Comparison of ENCODE assay signal across 15 mouse cellular contexts in genomic region chr1:91626090-91626489, GRCm38 (mm10).
DNase-seq lines count a peak whose midpoint lies in the region; ATAC-seq lines count a peak whose summit lies in the region.
"Had no signal": no experiment of that assay in that cellular context is flagged by ENCODE, and none has a peak within 500 bp of the region (broad histone marks: within the 10 kb centered on the region; RNA-seq: fewer than 3 reads in every experiment).

No protein-coding gene starts in this region.

- no peak overlapping the region for H3K9ac ChIP-seq in forebrain, embryonic 14.5 days (ENCODE audit: low read length)
- H3K9ac ChIP-seq in forebrain, embryonic 11.5 days (ENCODE audit: low read length) = no peak overlapping the region
- H3K9ac ChIP-seq: neural tube, embryonic 15.5 days had no signal

- no peaks in the 10 kb centered on the region for H3K4me1 ChIP-seq in forebrain, embryonic 14.5 days (ENCODE audit: control insufficient read depth, insufficient read depth, low read length)
- no peaks in the 10 kb centered on the region for H3K4me1 ChIP-seq in forebrain, embryonic 11.5 days (replicated peaks; ENCODE audit: control insufficient read depth, insufficient read depth, low read length)

- no peak overlapping the region for H3K4me2 ChIP-seq in forebrain, embryonic 14.5 days (ENCODE audit: low read length)
- H3K4me2 ChIP-seq in forebrain, embryonic 11.5 days (ENCODE audit: low read depth, low read length, severe bottlenecking) = no peak overlapping the region
- H3K4me2 ChIP-seq: neural tube, embryonic 15.5 days had no signal

- no peaks in the 10 kb centered on the region for H3K27me3 ChIP-seq in forebrain, embryonic 14.5 days (replicated peaks; ENCODE audit: control insufficient read depth, insufficient read depth, low read length)
- H3K27me3 ChIP-seq in forebrain, embryonic 11.5 days (ENCODE audit: control insufficient read depth, insufficient read depth, low read length) = no peaks in the 10 kb centered on the region
- H3K27me3 ChIP-seq: neural tube, embryonic 15.5 days had no signal

- H3K4me3 ChIP-seq in forebrain, embryonic 14.5 days (ENCODE audit: low read depth, low read length) = no peak overlapping the region
- H3K4me3 ChIP-seq in forebrain, embryonic 11.5 days (ENCODE audit: low read depth, low read length) = no peak overlapping the region
- H3K4me3 ChIP-seq: neural tube, embryonic 15.5 days had no signal

- no peaks in the 10 kb centered on the region for H3K9me3 ChIP-seq in forebrain, embryonic 14.5 days (replicated peaks; ENCODE audit: control insufficient read depth, low read length)
- no peaks in the 10 kb centered on the region for H3K9me3 ChIP-seq in forebrain, embryonic 11.5 days (ENCODE audit: control insufficient read depth, low read length)
- H3K9me3 ChIP-seq: neural tube, embryonic 15.5 days had no signal

- ATAC-seq in forebrain, embryonic 14.5 days = no peak
- ATAC-seq in forebrain, embryonic 11.5 days (replicated peaks; ENCODE audit: low FRiP score) = no peak
- ATAC-seq: intestine, postnatal 0 days had no signal

- H3K36me3 ChIP-seq in forebrain, embryonic 14.5 days (ENCODE audit: control insufficient read depth, insufficient read depth, low read length) = no peaks in the 10 kb centered on the region
- H3K36me3 ChIP-seq in forebrain, embryonic 11.5 days (ENCODE audit: control insufficient read depth, insufficient read depth, low read length) = no peaks in the 10 kb centered on the region
- H3K36me3 ChIP-seq: neural tube, embryonic 15.5 days had no signal

- 86% methylated on average over 11 of the region's 11 CpGs for WGBS in forebrain, embryonic 14.5 days
- WGBS in forebrain, embryonic 11.5 days = 89% methylated on average over 11 of the region's 11 CpGs

- peak; percentile 4 for DNase-seq in forebrain, embryonic 14.5 days (ENCODE audit: low spot score)
- DNase-seq in forebrain, embryonic 11.5 days (ENCODE audit: low spot score) = no peak
- peak; percentile 33 for DNase-seq in CD4-positive, CD25-positive, alpha-beta regulatory T cell, adult 2 months (ENCODE audit: low read depth, low spot score)
- DNase-seq in induced T-regulatory cell, adult 2 months (ENCODE audit: low read depth) = peak; percentile 5
- peak; percentile 71 to 83 for DNase-seq in thymus, adult 18-20 months
- no peak for DNase-seq in layer of hippocampus, adult 9-10 months (ENCODE audit: low spot score)
- no peak for DNase-seq in layer of hippocampus, postnatal 25 days (ENCODE audit: extremely low spot score in 1 of 2, low spot score in 1 of 2)
- DNase-seq in layer of hippocampus, adult 18-20 months (ENCODE audit: low spot score in 2 of 2) = no peak
- DNase-seq: cerebellum, adult 2 months; heart, postnatal 36 days; kidney, postnatal 10 days; layer of hippocampus, postnatal 36 days; lung, adult 18-20 months had no signal

- H3K27ac ChIP-seq in forebrain, embryonic 14.5 days (ENCODE audit: low read depth, low read length) = no peak overlapping the region
- H3K27ac ChIP-seq in forebrain, embryonic 11.5 days (ENCODE audit: low read depth, low read length) = no peak overlapping the region
- H3K27ac ChIP-seq: neural tube, embryonic 15.5 days had no signal

Comparison
In these comparisons a context has a peak if more than half of its experiments do, and no peak if none do; other contexts are left out.
1. DNase-seq: peak in forebrain, embryonic 14.5 days (single experiment), CD4-positive, CD25-positive, alpha-beta regulatory T cell, adult 2 months (single experiment), induced T-regulatory cell, adult 2 months (single experiment) and thymus, adult 18-20 months (2 of 2); none in forebrain, embryonic 11.5 days (single experiment), layer of hippocampus, adult 9-10 months (single experiment), layer of hippocampus, postnatal 25 days (0 of 2) and layer of hippocampus, adult 18-20 months (0 of 2).